Mouse (Mus musculus) urinary bladder, postnatal 4 days (tissue): ENCODE measurements around the gene Cbx2.

ENCODE experiments used
- DNase-seq, 2 experiments: peaks; one replicate each; pipeline ENCODE4 v3.0.0; 2021 to 2022; ENCODE audit warnings: low spot score in 2 of 2

Gene Cbx2

GRCm38 (mm10) chr11:119017506-119017905 is 5.3 kb upstream of the Cbx2 start:
- DNase-seq: no peak

GRCm38 (mm10) chr11:119021180-119021579 is 1.6 kb upstream of the Cbx2 start:
- no peak for DNase-seq

- DNase-seq: no peak
Observed at GRCm38 (mm10) chr11:119022068-119022894, 481 bp upstream of the Cbx2 start.

- no peak for DNase-seq
Observed at GRCm38 (mm10) chr11:119023616-119023980, 836 bp downstream of the Cbx2 start.

- DNase-seq: no peak
Observed at GRCm38 (mm10) chr11:119024260-119024659, 1.5 kb downstream of the Cbx2 start.

GRCm38 (mm10) chr11:119026203-119026602 is 3.4 kb downstream of the Cbx2 start:
- DNase-seq: no peak

- DNase-seq: peak; percentile 72 to 88
Observed at GRCm38 (mm10) chr11:119033874-119034558, 11.3 kb downstream of the Cbx2 start.

GRCm38 (mm10) chr11:119034635-119035034 is 11.9 kb downstream of the Cbx2 start:
- no peak for DNase-seq

GRCm38 (mm10) chr11:119035094-119035685 is 12.4 kb downstream of the Cbx2 start:
- no peak for DNase-seq

GRCm38 (mm10) chr11:119035686-119036165 is 13.0 kb downstream of the Cbx2 start:
- DNase-seq: no peak

- no peak for DNase-seq
Observed at GRCm38 (mm10) chr11:119036447-119036846, 13.7 kb downstream of the Cbx2 start.

GRCm38 (mm10) chr11:119036934-119037779 is 14.4 kb downstream of the Cbx2 start:
- no peak for DNase-seq

- no peak for DNase-seq
Observed at GRCm38 (mm10) chr11:119037780-119038401, 15.1 kb downstream of the Cbx2 start.

GRCm38 (mm10) chr11:119038744-119039484 is 16.2 kb downstream of the Cbx2 start:
- no peak for DNase-seq

GRCm38 (mm10) chr11:119039732-119040512 is 17.2 kb downstream of the Cbx2 start:
- DNase-seq: no peak

- DNase-seq: peak; percentile 99
Observed at GRCm38 (mm10) chr11:119040600-119041324, 18.0 kb downstream of the Cbx2 start, which contains the start of gene Cbx8. TSS of gene Cbx8 (minus strand) at chr11:119040969.

GRCm38 (mm10) chr11:119041325-119041716 is 18.6 kb downstream of the Cbx2 start:
- DNase-seq: no peak

- no peak for DNase-seq
Observed at GRCm38 (mm10) chr11:119041750-119042465, 19.1 kb downstream of the Cbx2 start.
